Mouse (Mus musculus): ENCODE data around the gene Kcnv2.

DNA sequence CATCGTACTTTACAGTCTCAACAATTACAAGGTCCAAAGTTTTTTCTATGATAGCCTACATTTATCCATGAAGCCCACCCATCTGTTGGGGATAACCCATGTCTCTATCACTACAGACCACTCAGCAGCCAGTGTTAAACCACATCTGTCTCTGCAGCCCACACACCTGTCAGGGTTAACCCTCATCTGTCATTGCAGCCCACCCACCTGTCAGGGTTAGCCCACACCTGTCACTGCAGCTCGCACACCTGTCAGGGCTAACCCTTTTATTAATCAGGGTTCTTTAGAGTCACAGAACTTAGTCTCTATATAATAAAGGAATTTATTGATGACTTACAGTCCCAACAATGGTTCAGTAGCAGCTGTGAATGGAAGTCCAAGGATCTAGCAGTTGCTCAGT, 43.2 kb upstream of the Kcnv2 start:
- no peak for TF ChIP-seq CTCF (IDR thresholded peaks at IDR 0.05; ENCODE audit: low read depth, low read length)
- no peak for TF ChIP-seq POLR2A (IDR thresholded peaks at IDR 0.05; ENCODE audit: borderline replicate concordance, low read depth, low read length)

Measured in bone marrow macrophage, adult 2 months (primary cell).